Mouse (Mus musculus) hematopoietic stem cell, adult 5-6 weeks (primary cell): ENCODE data around the gene Pgp. TPM values are rescaled to one million over a fixed set of nuclear protein-coding genes. Genes with fewer than 3 reads are reported as not detected.
A peak's percentile ranks its signal among the peaks of the same experiment; 100 is the strongest.

ENCODE experiments used
- ATAC-seq, 2 experiments: fragments of 125-278 bp in 1 of 2; replicated peaks in 1 of 2; 2 replicates each; pipeline ENCODE4 v1.8.0; 2016 to 2017; ENCODE audit warnings: inconsistent platforms in 2 of 2, mild to moderate bottlenecking in 2 of 2, moderate number of reproducible peaks in 2 of 2, low read depth in 1 of 2, moderate TSS enrichment in 1 of 2; ENCODE audit not compliant: low FRiP score in 2 of 2, poor library complexity in 2 of 2, severe bottlenecking in 2 of 2, insufficient read depth in 1 of 2, low TSS enrichment in 1 of 2
- total RNA-seq: library from RNA; stranded (forward); fragments of 172-1452, 232-1000 nt; gene quantifications from 2 replicates; pipeline ENCODE4 v1.2.3, GENCODE M21; 2017

Gene Pgp
- total RNA-seq, 1 experiment from 2014 or later: 12.9 TPM

DNA sequence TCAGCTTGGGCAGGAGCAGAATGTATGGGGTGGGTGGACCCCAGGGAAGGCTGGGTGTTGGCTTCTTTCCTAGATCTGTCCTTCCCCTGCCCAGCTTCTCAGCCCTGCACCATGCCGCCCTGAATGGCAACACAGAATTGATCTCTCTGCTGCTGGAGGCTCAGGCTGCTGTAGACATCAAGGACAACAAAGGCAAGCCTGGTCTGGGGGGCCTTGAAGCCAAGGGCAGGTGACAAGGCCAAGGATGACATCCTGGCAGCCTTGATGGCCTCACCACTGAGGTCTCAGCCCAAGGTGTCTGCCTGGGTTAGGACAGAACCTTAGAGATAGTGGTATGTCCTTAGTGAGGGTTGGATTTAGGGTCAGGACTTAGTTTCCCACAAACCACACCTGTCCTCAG is 25.8 kb downstream of the Pgp start:
- no peak for ATAC-seq

DNA sequence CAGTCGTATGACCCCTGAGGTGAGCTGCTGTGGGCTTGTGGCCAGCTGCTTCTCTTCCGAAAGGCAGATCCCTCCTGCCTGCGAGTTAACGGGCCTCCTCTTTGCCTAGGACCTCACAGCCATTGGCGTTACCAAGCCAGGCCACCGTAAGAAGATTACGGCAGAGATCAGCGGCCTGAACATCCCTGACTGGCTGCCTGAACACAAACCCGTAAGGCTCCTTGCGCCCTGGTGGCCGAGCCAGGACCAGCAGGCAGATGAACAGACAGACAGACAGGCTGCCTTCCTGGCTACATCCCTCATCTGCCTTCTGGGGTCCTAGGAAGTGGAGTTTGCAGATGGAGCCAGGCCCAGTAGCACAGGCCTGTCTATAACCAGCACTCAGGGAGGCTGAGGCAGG is 32.0 kb downstream of the Pgp start:
- no peak for ATAC-seq

DNA sequence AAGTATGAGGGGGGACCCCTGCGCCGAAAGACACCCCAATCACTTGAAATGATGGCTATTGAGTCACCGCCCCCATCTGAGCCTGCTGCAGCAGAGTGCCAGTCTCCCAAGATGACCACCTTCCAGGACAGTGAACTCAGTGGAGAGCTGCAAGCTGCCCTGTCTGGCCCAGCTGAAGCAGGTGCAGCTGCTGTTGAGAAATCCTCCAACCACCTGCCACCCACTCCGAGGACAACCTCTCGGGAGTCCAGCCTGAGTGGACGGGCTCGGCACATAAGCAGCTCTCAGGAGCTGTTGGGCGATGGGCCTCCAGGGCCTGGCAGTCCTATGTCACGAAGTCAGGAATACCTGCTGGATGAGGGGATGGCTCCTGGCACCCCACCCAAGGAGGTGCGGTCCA is 33.9 kb downstream of the Pgp start:
- ATAC-seq: no peak

DNA sequence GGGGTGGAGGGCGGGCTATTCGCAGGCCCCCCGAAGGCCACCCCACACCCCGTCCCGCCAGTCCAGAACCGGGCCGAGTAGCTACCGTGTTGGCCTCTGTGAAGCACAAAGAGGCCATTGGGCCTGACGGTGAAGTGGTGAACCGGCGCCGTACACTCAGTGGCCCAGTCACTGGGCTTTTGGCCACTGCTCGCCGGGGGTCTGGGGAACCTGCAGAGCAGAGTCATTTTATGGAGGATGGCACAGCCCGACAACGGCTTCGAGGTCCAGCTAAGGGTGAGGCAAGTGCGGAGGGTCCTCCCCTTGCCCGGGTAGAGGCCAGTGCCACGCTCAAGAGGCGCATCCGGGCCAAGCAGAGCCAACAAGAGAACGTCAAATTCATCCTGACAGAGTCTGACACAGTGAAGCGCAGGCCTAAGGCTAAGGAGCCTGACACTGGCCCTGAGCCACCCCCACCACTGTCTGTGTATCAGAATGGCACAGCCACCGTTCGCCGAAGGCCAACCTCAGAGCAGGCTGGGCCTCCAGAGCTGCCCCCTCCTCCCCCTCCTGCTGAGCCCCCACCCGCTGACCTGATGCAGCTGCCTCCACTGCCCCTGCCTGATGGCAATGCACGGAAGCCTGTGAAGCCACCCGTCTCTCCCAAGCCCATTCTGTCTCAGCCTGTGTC is 35.2 kb downstream of the Pgp start:
- no peak for ATAC-seq

DNA sequence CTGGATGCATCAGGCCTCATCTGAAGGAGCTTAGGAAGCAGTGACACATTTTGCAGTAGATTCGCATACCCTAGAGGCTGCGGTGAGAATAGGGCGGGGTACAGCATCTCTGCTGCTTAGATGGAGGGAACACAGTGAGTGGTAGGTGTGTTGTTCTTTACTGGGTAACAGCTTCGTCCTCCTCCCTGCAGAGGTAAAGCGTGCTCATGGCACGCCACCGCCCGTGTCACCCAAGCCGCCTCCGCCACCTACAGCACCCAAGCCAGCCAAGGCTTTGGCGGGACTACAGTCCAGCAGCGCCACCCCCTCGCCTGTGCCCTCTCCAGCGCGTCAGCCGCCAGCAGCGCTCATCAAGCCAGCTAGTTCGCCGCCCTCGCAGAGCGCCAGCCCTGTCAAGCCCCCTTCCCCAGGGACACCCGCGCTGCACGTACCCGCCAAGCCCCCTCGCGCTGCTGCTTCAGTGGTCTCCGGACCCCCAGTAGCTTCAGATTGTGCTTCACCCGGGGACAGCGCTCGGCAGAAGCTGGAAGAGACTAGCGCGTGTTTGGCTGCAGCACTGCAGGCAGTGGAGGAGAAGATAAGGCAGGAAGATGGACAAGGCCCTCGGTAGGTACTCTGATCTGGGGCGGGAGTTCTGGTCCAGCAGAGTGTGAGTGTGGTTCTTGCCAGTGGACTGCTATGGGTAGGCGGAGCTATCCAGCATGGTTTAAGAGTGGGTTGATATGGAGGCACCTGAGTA is 36.3 kb downstream of the Pgp start:
- no peak for ATAC-seq

DNA sequence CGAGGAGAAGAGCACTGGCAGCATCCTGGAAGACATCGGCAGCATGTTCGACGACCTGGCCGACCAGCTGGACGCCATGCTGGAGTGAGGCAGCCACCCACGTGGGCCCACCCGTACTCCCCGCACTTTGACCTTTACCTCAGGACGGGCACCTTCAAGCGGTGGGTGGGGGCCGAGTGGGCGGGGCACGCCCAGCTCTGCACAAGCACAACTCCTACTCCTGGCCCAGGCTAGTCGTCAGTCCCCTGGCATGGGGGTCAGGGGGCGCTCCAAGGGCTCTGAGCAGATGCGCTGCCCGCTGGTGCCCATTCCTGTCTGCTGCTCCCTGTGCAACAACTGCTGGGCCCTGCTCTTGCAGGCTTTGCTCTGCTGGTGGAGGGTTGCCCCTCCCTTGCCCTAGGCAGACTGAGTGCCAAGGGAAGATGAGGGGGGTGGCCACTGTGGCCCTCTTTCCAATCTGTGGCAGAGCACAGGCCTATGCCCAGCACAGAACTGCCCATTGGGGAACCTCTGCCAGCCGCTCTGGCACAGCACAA is 37.0 kb downstream of the Pgp start:
- no peak for ATAC-seq

DNA sequence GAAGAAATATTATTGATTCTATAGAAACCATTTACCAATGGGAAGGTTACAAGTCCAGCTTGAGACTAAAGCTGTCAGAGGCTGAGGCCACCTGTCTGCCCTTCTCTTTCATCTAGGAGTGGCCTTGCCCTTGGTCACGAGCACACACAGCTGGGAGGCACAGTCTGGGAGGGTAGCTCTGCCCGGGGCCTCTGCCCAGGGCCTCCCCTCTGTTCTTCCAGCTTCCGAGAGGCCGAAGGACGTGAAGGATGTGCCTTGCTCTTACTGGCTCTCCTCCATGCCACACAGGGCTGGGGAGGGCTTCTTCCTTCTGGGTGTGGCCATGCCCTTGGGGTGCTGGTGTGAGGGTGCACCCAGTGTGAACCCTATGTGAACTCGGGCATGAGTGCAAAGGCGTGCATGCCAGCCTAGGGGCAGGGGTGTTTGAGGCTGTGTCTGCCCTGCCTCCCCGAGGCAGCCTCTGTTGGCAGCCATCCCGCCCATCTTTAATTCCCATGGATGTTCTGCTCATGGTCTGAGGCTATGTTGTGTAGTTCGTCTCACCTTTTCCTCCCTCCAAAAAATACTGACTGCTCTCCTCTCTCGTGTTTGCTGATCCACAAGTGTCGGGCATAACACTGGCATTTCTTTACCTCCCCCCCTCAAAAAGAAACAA is 37.7 kb downstream of the Pgp start:
- ATAC-seq: no peak

DNA sequence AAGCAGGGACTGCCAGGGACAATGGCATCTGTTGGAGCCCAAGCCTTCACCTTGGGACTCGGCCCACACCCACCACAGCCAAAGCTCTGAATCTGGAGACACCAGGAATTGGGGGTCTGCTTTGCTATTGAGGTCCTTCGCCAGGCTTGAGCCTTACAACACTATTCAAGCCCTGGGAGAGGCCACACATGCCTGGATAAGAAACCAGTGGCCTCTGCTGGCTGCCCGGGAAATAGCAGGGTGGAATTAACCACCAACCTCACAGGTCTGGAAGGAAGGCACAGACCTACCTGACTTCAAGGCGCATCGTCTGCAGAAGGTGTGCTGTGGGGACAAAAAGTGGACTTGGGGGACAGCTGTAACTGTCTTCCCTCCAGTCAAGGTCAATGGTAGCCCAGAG is 43.4 kb downstream of the Pgp start:
- peak in 1 of 2 experiments; percentile 58; a peak in 1 of 4 replicates for ATAC-seq

DNA sequence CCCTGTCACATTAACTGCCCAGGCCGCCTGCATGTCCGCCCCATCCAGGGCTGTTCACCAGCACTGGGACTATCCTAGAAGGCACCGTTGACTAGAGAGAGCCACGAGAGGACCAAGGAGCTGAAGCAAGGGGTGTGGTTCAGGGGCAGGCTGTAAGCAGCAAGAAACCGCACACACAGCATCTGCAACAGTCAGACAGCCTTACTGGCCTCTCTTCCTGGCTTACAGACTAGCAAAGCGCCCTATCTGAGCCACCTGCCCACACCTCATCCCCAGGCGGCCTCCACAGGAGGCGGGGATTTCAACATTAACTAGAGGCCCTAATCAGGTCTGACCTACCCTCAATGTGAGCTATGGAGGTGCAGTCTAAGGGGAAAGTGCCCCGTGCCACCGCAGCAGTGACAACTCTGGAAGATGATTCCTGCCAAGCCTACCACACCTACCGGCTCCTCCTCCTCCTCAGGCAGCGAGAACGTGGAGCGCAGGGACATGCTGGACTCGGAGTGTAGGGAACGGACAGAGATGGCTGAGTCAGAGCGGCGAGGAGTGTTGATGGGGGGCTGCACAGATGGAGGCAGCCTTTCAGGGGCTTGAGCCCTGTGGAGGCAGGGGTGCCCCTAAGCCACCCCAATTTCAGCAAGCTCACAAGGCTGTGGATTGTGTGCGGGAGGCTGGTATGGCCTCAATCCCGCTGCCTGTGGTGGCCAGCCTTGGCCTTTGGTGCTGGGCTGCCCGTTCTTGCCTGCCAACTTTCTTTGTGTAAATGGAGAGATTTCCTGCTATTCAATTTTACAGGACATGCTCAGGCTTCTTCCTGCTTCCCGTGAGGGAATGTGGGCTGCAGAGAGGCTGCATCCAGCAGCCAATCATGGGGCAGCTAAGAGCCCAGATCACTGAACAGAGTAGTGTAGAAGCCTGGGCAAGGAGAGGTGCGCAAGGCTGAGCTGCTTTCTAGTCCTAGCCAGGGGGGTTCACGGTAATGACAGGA is 44.4 kb downstream of the Pgp start:
- no peak for ATAC-seq

DNA sequence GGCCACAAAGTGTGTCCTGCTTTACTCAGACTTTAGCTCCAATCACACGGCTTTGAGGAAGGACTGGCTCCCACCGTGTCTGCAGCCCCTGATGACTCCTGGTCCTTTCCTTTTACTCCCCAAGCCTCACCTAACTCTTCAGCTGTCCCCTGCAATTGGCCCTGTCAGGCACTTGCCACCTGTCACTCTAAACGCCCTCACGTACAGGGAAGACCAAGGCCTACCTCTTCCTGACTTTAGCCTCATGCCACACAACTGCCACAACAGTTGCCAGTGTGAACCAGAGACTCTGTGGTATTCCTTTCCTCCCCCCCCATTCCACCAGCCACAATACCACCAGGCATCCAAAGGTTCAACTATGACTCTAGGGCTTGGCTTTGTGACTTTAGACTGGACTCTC is 50.3 kb downstream of the Pgp start:
- ATAC-seq: no peak

Other genes with a start within 250 kb of the Pgp start
- 16.1 and 23.7 TPM in 2 replicates for gene Tedc2, start 249.5 kb upstream of the Pgp start, total RNA-seq
- 18.1 and 21.1 TPM in 2 replicates for gene Ccnf, start 218.9 kb upstream of the Pgp start, total RNA-seq
- gene Abca17, start 119.3 kb upstream of the Pgp start, total RNA-seq: 0.25 TPM in 1 of 2 replicates, not detected in the other
- 12.8 and 14.2 TPM in 2 replicates for gene Abca3, start 118.4 kb upstream of the Pgp start, total RNA-seq
- gene Rnps1, start 55.8 kb upstream of the Pgp start, total RNA-seq: 160 and 256 TPM in 2 replicates
- 21.2 and 30.8 TPM in 2 replicates for gene Eci1, start 43.8 kb upstream of the Pgp start, total RNA-seq
- gene Dnase1l2, start 27.3 kb upstream of the Pgp start, total RNA-seq: 2.7 TPM in 1 of 2 replicates, not detected in the other
- gene E4f1, start 79 bp upstream of the Pgp start, total RNA-seq: 12.1 and 22.6 TPM in 2 replicates
- 1.2 TPM in 1 of 2 replicates, not detected in the other for gene Bricd5, start 3.5 kb downstream of the Pgp start, total RNA-seq
- 9.2 and 31.8 TPM in 2 replicates for gene Mlst8, start 8.7 kb downstream of the Pgp start, total RNA-seq
- not detected in 2 replicates for gene Caskin1, start 18.2 kb downstream of the Pgp start, total RNA-seq
- gene Traf7, start 57.5 kb downstream of the Pgp start, total RNA-seq: 72.9 and 85.6 TPM in 2 replicates
- 1.4 TPM in 1 of 2 replicates, not detected in the other for gene Rab26, start 63.8 kb downstream of the Pgp start, total RNA-seq
- 13.3 and 17.9 TPM in 2 replicates for gene Pkd1, start 79.4 kb downstream of the Pgp start, total RNA-seq
- gene Tsc2, start 162.2 kb downstream of the Pgp start, total RNA-seq: 25.1 and 59.3 TPM in 2 replicates
- gene Nthl1, start 162.3 kb downstream of the Pgp start, total RNA-seq: 11.1 and 14.5 TPM in 2 replicates
- 2.2 and 4.7 TPM in 2 replicates for gene Slc9a3r2, start 179.9 kb downstream of the Pgp start, total RNA-seq
- gene Npw, start 188.1 kb downstream of the Pgp start, total RNA-seq: not detected in 2 replicates
- gene Zfp598, start 199.3 kb downstream of the Pgp start, total RNA-seq: 19.7 and 22.8 TPM in 2 replicates
- gene Syngr3, start 219.6 kb downstream of the Pgp start, total RNA-seq: 0.25 TPM in 1 of 2 replicates, not detected in the other
- 29.3 and 45.5 TPM in 2 replicates for gene Gfer, start 225.8 kb downstream of the Pgp start, total RNA-seq
- 1.2 and 2.8 TPM in 2 replicates for gene Noxo1, start 225.8 kb downstream of the Pgp start, total RNA-seq
- gene Tbl3, start 237.3 kb downstream of the Pgp start, total RNA-seq: 24.0 and 29.7 TPM in 2 replicates
- gene Rnf151, start 247.7 kb downstream of the Pgp start, total RNA-seq: not detected in 2 replicates
- 1,140 and 1,689 TPM in 2 replicates for gene Rps2, start 247.7 kb downstream of the Pgp start, total RNA-seq